Mouse (Mus musculus) forebrain, embryonic 14.5 days (tissue): ENCODE data around the gene Mcrs1. TPM values are rescaled to one million over a fixed set of nuclear protein-coding genes. Genes with fewer than 3 reads are reported as not detected.
A peak's percentile ranks its signal among the peaks of the same experiment; 100 is the strongest.

Experiments
- ATAC-seq: fragments of 200-750 bp; cut with Nextera tagmentation; 2 replicates; pipeline ENCODE4 v1.8.0; 2017; ENCODE audit warnings: mild to moderate bottlenecking, moderate library complexity
- DNase-seq: peaks from one replicate; pipeline ENCODE4 v3.0.0-alpha.2; 2015; ENCODE audit warnings: low spot score
- H3K27ac ChIP-seq: fragments of 300-500 bp; sonication (generic); 2 replicates; pipeline ENCODE4 v1.5.1; 2014; ENCODE audit warnings: low read depth, mild to moderate bottlenecking, control low read depth, low read length, moderate library complexity
- H3K27me3 ChIP-seq: fragments of 300-500 bp; sonication (generic); replicated peaks from 2 replicates; pipeline ENCODE4 v1.6.1; 2014; ENCODE audit warnings: low read length, control low read depth, mixed read lengths; ENCODE audit not compliant: control insufficient read depth, insufficient read depth
- H3K36me3 ChIP-seq: fragments of 300-500 bp; sonication (generic); 2 replicates; pipeline ENCODE4 v1.6.1; 2014; ENCODE audit warnings: low read length, control low read depth; ENCODE audit not compliant: control insufficient read depth, insufficient read depth
- H3K4me1 ChIP-seq: fragments of 300-500 bp; sonication (generic); 2 replicates; pipeline ENCODE4 v1.6.1; 2014; ENCODE audit warnings: antibody characterized with exemption, low read length, control low read depth; ENCODE audit not compliant: control insufficient read depth, insufficient read depth
- H3K4me2 ChIP-seq: fragments of 300-500 bp; sonication (generic); 2 replicates; pipeline ENCODE4 v1.6.1; 2014; ENCODE audit warnings: mild to moderate bottlenecking, control low read depth, low read length
- H3K4me3 ChIP-seq: fragments of 300-500 bp; sonication (generic); 2 replicates; pipeline ENCODE4 v1.5.1; 2014; ENCODE audit warnings: low read depth, low read length, control low read depth
- H3K9ac ChIP-seq: fragments of 300-500 bp; sonication (generic); 2 replicates; pipeline ENCODE4 v1.6.1; 2014; ENCODE audit warnings: mild to moderate bottlenecking, low read length, control low read depth, moderate library complexity
- H3K9me3 ChIP-seq: fragments of 300-500 bp; sonication (generic); replicated peaks from 2 replicates; pipeline ENCODE4 v1.6.1; 2016; ENCODE audit warnings: low read length, control low read depth, mixed read lengths; ENCODE audit not compliant: control insufficient read depth
- WGBS: fragments of 180-500 bp; shearing (Covaris S2); extraction: QIAGEN DNeasy Blood & Tissue Kit; methylation state at CpG from one replicate; pipeline ENCODE4 v1.1.7; 2014; 5-methylcytosine and 5-hydroxymethylcytosine counted together
- polyA plus RNA-seq: library from polyadenylated mRNA; unstranded; fragments of >200 nt; fragmentation: Nextera tagmentation; extraction: Ambion mirVana; gene quantifications from 2 replicates; pipeline ENCODE4 v1.2.1, GENCODE M21; 2014

The Mcrs1 gene
- polyA plus RNA-seq, 1 experiment from 2014 or later: 247 TPM

DNA sequence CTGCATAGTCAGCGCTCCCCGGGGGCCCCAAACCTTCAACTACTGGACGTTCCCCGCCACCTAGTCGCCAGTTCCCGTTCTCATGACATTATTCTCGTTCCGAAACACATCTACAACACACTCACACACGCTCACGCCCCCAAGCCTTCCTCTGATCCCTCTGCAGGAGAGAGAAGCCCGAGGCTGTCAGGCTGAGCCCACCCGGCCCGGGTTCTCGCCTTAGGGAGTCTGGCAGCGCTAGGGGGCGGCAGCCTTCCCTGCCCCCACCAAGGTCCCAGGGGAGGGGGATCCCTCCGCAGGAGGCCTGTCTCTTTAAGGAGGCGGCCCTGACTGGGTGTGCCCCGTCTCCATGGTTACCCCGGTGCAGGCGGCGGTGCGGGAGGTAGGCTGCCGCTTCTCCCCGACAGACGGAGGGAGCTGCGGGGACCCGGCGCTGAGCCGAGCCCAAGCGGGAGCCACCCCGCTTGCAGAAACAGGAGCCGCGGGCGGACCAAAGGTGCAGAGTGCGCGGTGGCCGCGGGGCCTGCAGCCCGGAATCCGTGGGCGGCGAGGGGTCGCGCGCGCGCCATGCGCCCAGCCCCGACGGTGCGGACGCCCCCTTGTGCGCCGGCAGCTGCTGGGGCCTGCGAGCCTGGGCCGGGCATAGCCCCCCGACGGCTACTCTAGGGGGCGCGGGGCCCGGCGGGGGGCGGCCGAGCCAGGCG, 27.4 kb downstream of the Mcrs1 start, which contains the start of gene Kcnh3:
Kcnh3 (plus strand) TSS at position 654 of the 704 bp plus-strand sequence.
- peak; percentile 66 for ATAC-seq
- H3K9me3 ChIP-seq: no peaks in the 10 kb centered on the region
- H3K36me3 ChIP-seq: no peaks in the 10 kb centered on the region
- DNase-seq: peak; percentile 80
- H3K27ac ChIP-seq: peak within 1 kb of the TSS; percentile 27; the same call in 1 of the 2 replicates
- H3K9ac ChIP-seq: peak within 1 kb of the TSS; percentile 41
- H3K27me3 ChIP-seq: peaks cover 86% of the 10 kb centered on the region
- H3K4me3 ChIP-seq: peak within 1 kb of the TSS; percentile 41
- peak within 1 kb of the TSS; percentile 53 for H3K4me2 ChIP-seq
- peaks cover 16% of the 10 kb centered on the region for H3K4me1 ChIP-seq
- WGBS: under 1% methylated on average over 54 of the region's 66 CpGs

- 1% methylated on average over 33 of the region's 46 CpGs for WGBS
- no peaks in the 10 kb centered on the region for H3K36me3 ChIP-seq
These were observed 28.1 kb downstream of the Mcrs1 start for GRCm38 (mm10) chr15:99223585-99224207.

GRCm38 (mm10) chr15:99222794-99223584, 28.8 kb downstream of the Mcrs1 start:
- 3% methylated on average over 18 of the region's 18 CpGs for WGBS
- H3K4me1 ChIP-seq: peaks cover 16% of the 10 kb centered on the region
- no peaks in the 10 kb centered on the region for H3K36me3 ChIP-seq
- peak overlapping the region; percentile 41 for H3K9ac ChIP-seq
- H3K9me3 ChIP-seq: no peaks in the 10 kb centered on the region
- peak overlapping the region; percentile 41 for H3K4me3 ChIP-seq
- DNase-seq (no peak), ATAC-seq (no peak)
- H3K4me2 ChIP-seq: peak overlapping the region; percentile 53
- no peak overlapping the region for H3K27ac ChIP-seq
- peaks cover 73% of the 10 kb centered on the region for H3K27me3 ChIP-seq

More at GRCm38 (mm10) chr15:99223585-99224207, 28.1 kb downstream of the Mcrs1 start:
- ATAC-seq: no peak
- Histone ChIP-seq H3K9ac (peak overlapping the region; percentile 41), H3K27me3 (peaks cover 80% of the 10 kb centered on the region), H3K4me2 (peak overlapping the region; percentile 53), H3K4me1 (peaks cover 16% of the 10 kb centered on the region), H3K27ac (no peak overlapping the region), H3K9me3 (no peaks in the 10 kb centered on the region), H3K4me3 (peak overlapping the region; percentile 41)
- peak; percentile 55 for DNase-seq

- peaks cover 16% of the 10 kb centered on the region for H3K4me1 ChIP-seq
- no peak overlapping the region for H3K4me2 ChIP-seq
- H3K4me3 ChIP-seq: no peak overlapping the region
- no peak overlapping the region for H3K9ac ChIP-seq
- H3K9me3 ChIP-seq: no peaks in the 10 kb centered on the region
- DNase-seq (no peak), ATAC-seq (no peak)
- no peaks in the 10 kb centered on the region for H3K36me3 ChIP-seq
- H3K27ac ChIP-seq: no peak overlapping the region
- 11% methylated on average over 8 of the region's 8 CpGs for WGBS
- H3K27me3 ChIP-seq: peaks cover 58% of the 10 kb centered on the region
These were observed 30.3 kb downstream of the Mcrs1 start for GRCm38 (mm10) chr15:99221315-99221952.

DNA sequence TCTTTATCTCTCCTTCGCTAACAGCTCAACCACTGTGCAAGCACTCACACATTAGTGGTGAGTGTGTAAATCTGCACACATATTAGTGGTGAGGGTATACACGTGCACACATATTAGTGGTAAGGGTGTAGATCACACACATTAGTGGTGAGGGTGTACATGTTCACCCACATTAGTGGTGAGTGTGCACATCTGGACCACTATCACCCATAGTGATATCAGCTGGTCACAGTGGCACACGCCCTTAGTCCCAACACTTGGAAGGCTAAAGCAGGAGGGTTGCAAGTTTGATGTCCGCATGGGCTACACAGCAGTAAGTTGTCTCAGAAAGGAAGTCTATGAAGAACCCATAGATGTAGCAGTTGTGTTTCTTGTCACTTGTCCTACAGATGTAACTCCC, 34.1 kb downstream of the Mcrs1 start:
- Histone ChIP-seq H3K27ac (no peak overlapping the region), H3K36me3 (peaks cover 14% of the 10 kb centered on the region), H3K4me3 (no peak overlapping the region), H3K27me3 (peaks cover 20% of the 10 kb centered on the region), H3K4me2 (no peak overlapping the region), H3K9me3 (no peaks in the 10 kb centered on the region), H3K4me1 (no peaks in the 10 kb centered on the region), H3K9ac (no peak overlapping the region)
- ATAC-seq (no peak), DNase-seq (no peak)
- WGBS: 94% methylated on average over 4 of the region's 4 CpGs

GRCm38 (mm10) chr15:99215741-99216463, 35.9 kb downstream of the Mcrs1 start:
- ATAC-seq: no peak
- 90% methylated on average over 11 of the region's 11 CpGs for WGBS
- H3K9me3 ChIP-seq: no peaks in the 10 kb centered on the region
- no peaks in the 10 kb centered on the region for H3K4me1 ChIP-seq
- H3K4me3 ChIP-seq: no peak overlapping the region
- H3K4me2 ChIP-seq: no peak overlapping the region
- DNase-seq: no peak
- no peak overlapping the region for H3K9ac ChIP-seq
- H3K27ac ChIP-seq: no peak overlapping the region
- peaks cover 31% of the 10 kb centered on the region for H3K36me3 ChIP-seq
- H3K27me3 ChIP-seq: peaks cover 3% of the 10 kb centered on the region

- WGBS: 73% methylated on average over 2 of the region's 2 CpGs
These were observed 36.8 kb downstream of the Mcrs1 start for GRCm38 (mm10) chr15:99214941-99215340.

GRCm38 (mm10) chr15:99213183-99213582, 38.6 kb downstream of the Mcrs1 start:
- 88% methylated on average over 10 of the region's 10 CpGs for WGBS
- DNase-seq (no peak), ATAC-seq (no peak)
- Histone ChIP-seq H3K27me3 (no peaks in the 10 kb centered on the region), H3K36me3 (peaks cover 53% of the 10 kb centered on the region), H3K4me3 (no peak overlapping the region), H3K4me2 (no peak overlapping the region), H3K9ac (no peak overlapping the region; the same call in 1 of the 2 replicates), H3K27ac (no peak overlapping the region), H3K4me1 (no peaks in the 10 kb centered on the region), H3K9me3 (no peaks in the 10 kb centered on the region)

More at GRCm38 (mm10) chr15:99214941-99215340, 36.8 kb downstream of the Mcrs1 start:
- Histone ChIP-seq H3K4me2 (no peak overlapping the region), H3K27ac (no peak overlapping the region), H3K4me3 (no peak overlapping the region), H3K9ac (no peak overlapping the region), H3K27me3 (0 out of 2 replicates have a peak, but pooled peaks cover 3% of the 10 kb centered on the region), H3K9me3 (no peaks in the 10 kb centered on the region), H3K36me3 (peaks cover 40% of the 10 kb centered on the region), H3K4me1 (no peaks in the 10 kb centered on the region)
- DNase-seq (no peak), ATAC-seq (no peak)
